ENCODE assay signal across 8 mouse cellular contexts in genomic region chr13:35741040-35741619, GRCm38 (mm10).
DNase-seq lines count a peak whose midpoint lies in the region; ATAC-seq lines count a peak whose summit lies in the region.

No protein-coding gene starts in this region.

- H3K27me3 ChIP-seq in intestine, embryonic 14.5 days (replicated peaks; ENCODE audit: control insufficient read depth, insufficient read depth, low read length), result peaks cover 22% of the 10 kb centered on the region

- no peaks in the 10 kb centered on the region for H3K36me3 ChIP-seq in intestine, embryonic 14.5 days (ENCODE audit: control insufficient read depth, insufficient read depth, low read length)

- H3K4me2 ChIP-seq in intestine, embryonic 14.5 days (ENCODE audit: low read length), result peak overlapping the region; percentile 89

- H3K27ac ChIP-seq in intestine, embryonic 14.5 days (ENCODE audit: low read depth), result peak overlapping the region; percentile 92

- peaks cover 13% of the 10 kb centered on the region for H3K4me1 ChIP-seq in intestine, embryonic 14.5 days (replicated peaks; ENCODE audit: control insufficient read depth, insufficient read depth, low read length)

- intact Hi-C loops in gastrocnemius, postnatal 14 days (cut with DNase I; ENCODE audit: low total_unique reads), result no loop called here
- intact Hi-C loops in left cerebral cortex, postnatal 10 days (cut with DNase I), result loop anchor here (10.0 kb wide), 1 partner anchor 236 kb away; no protein-coding TSS in a partner anchor

- peak; percentile 97 for ATAC-seq in intestine, embryonic 14.5 days (replicated peaks; ENCODE audit: low FRiP score, low TSS enrichment, low read depth)
- peak; percentile 77 for ATAC-seq in megakaryocyte-erythroid progenitor cell, adult 5-6 weeks (replicated peaks; ENCODE audit: low FRiP score, low TSS enrichment, poor library complexity, severe bottlenecking)

- peaks cover 4% of the 10 kb centered on the region; the same call in 1 of the 2 replicates for H3K9me3 ChIP-seq in intestine, embryonic 14.5 days (ENCODE audit: control insufficient read depth, low read length)

- peak overlapping the region; percentile 91 for H3K9ac ChIP-seq in intestine, embryonic 14.5 days (ENCODE audit: low read length)

- DNase-seq in adrenal gland, adult 18-20 months (ENCODE audit: low spot score in 2 of 2), result peak; percentile 91 to 92
- DNase-seq in embryo, embryonic 10.5 days (ENCODE audit: low spot score), result peak; percentile 93
- DNase-seq in gastrocnemius, postnatal 14 days, result peak; percentile 95
- peak; percentile 92 for DNase-seq in intestine, embryonic 14.5 days (ENCODE audit: low spot score)
- peak; percentile 59 to 97 for DNase-seq in left cerebral cortex, postnatal 10 days (ENCODE audit: extremely low spot score in 1 of 2, low spot score in 2 of 2)
- peak; percentile 86 for DNase-seq in right cerebral cortex, postnatal 14 days
- peak; percentile 92 for DNase-seq in urinary bladder, postnatal 25 days (ENCODE audit: low spot score)

- H3K4me3 ChIP-seq in intestine, embryonic 14.5 days (ENCODE audit: low read depth, low read length), result peak overlapping the region; percentile 93

- under 1% methylated on average over 57 of the region's 68 CpGs for WGBS in intestine, embryonic 14.5 days

Comparison
In these comparisons a context has a peak if more than half of its experiments do, and no peak if none do; other contexts are left out.
1. Peak in every context shown above with its lines: DNase-seq, ATAC-seq, H3K4me3 ChIP-seq and H3K27ac ChIP-seq.